ENCODE assay signal across 8 mouse cellular contexts in genomic region chr9:122294242-122294881, GRCm38 (mm10). TPM values are rescaled to one million over a fixed set of nuclear protein-coding genes. Genes with fewer than 3 reads are reported as not detected.
A peak's percentile ranks its signal among the peaks of the same experiment; 100 is the strongest.
DNase-seq lines count a peak whose midpoint lies in the region; ATAC-seq lines count a peak whose summit lies in the region.

Ano10 (minus strand) TSS chr9:122294423.

- H3K4me3 ChIP-seq in hindbrain, embryonic 15.5 days: peak within 1 kb of the TSS; percentile 79

- H3K4me1 ChIP-seq in hindbrain, embryonic 15.5 days (replicated peaks): peaks cover 18% of the 10 kb centered on the region

- H3K36me3 ChIP-seq in hindbrain, embryonic 15.5 days: no peaks in the 10 kb centered on the region

- peak; percentile 99 for DNase-seq in T-cell, adult 2 months (ENCODE audit: low spot score)
- DNase-seq in cerebellum, postnatal 36 days: peak; percentile 91 to 93
- peak; percentile 92 to 96 for DNase-seq in frontal cortex, postnatal 36 days (ENCODE audit: low spot score in 2 of 2)
- peak; percentile 95 for DNase-seq in left cerebral cortex, adult 11 months (ENCODE audit: low spot score)
- DNase-seq in lung, postnatal 4 days: peak; percentile 99
- DNase-seq in retina, postnatal 7 days (ENCODE audit: low read depth, low spot score): peak; percentile 97
- DNase-seq in urinary bladder, adult 2 months (ENCODE audit: low spot score): peak; percentile 81

- peak within 1 kb of the TSS; percentile 86 for H3K27ac ChIP-seq in hindbrain, embryonic 15.5 days (replicated peaks)

- H3K9me3 ChIP-seq in hindbrain, embryonic 15.5 days: no peaks in the 10 kb centered on the region

- H3K4me2 ChIP-seq in hindbrain, embryonic 15.5 days: peak within 1 kb of the TSS; percentile 56

- no peaks in the 10 kb centered on the region for H3K27me3 ChIP-seq in hindbrain, embryonic 15.5 days

- 1% methylated on average over 50 of the region's 51 CpGs for WGBS in hindbrain, embryonic 15.5 days

- peak within 1 kb of the TSS; percentile 74 for H3K9ac ChIP-seq in hindbrain, embryonic 15.5 days

- ATAC-seq in hindbrain, embryonic 15.5 days (ENCODE audit: low FRiP score, low read depth): peak; percentile 97

RNA-seq across cellular contexts. Expression of gene Ano10, which starts in this region (rescaled TPM):
- polyA plus RNA-seq in hindbrain, embryonic 15.5 days (2015; fragmentation: Nextera tagmentation; extraction: Ambion mirVana): 40.0 and 40.5 TPM in 2 replicates
- 73.2 and 79.4 TPM in 2 replicates for polyA plus RNA-seq in urinary bladder, adult 2 months (2012; rRNA removed)

Comparison
In these comparisons a context has a peak if more than half of its experiments do, and no peak if none do; other contexts are left out.
1. Peak in every context shown above with its lines: DNase-seq, ATAC-seq, H3K4me3 ChIP-seq and H3K27ac ChIP-seq.